Mouse (Mus musculus): ENCODE measurements around the gene Phlpp1.

- no peak for TF ChIP-seq CTCF (IDR thresholded peaks at IDR 0.05; ENCODE audit: low read depth)
- no peak for TF ChIP-seq EP300 (IDR thresholded peaks at IDR 0.05; ENCODE audit: low read depth)
These were observed 58.8 kb downstream of the Phlpp1 start for GRCm38 (mm10) chr1:106230313-106230712.
